Mouse (Mus musculus): ENCODE data around the gene Adamts4.

The Adamts4 gene

GRCm38 (mm10) chr1:171309321-171309720 is 59.1 kb downstream of the Adamts4 start:
- DNase-seq (ENCODE audit: extremely low spot score): no peak
